Mouse (Mus musculus) CH12.LX (cell line): ENCODE measurements around the gene Igsf8.

Experiments used
- CTCF ChIP-seq, 2 experiments: IDR thresholded peaks in 1 of 2; conservative IDR thresholded peaks in 1 of 2; 2 replicates each; pipeline ENCODE4 v1.5.1; 2011 to 2012; ENCODE audit warnings: low read depth in 2 of 2, low read length in 2 of 2, improper control_type of control experiment in 1 of 2, inconsistent platforms in 1 of 2, mild to moderate bottlenecking in 1 of 2, moderate library complexity in 1 of 2
- EP300 ChIP-seq: IDR thresholded peaks from 2 replicates; pipeline ENCODE4 v1.6.1; 2011; ENCODE audit warnings: low read length, improper control_type of control experiment
- ZC3H11A ChIP-seq: IDR thresholded peaks from 2 replicates; pipeline ENCODE4 v1.6.1; 2012; ENCODE audit warnings: low read depth, mild to moderate bottlenecking, inconsistent platforms, low read length, improper control_type of control experiment

GRCm38 (mm10) chr1:172212776-172213175 lies 48.7 kb upstream of the Igsf8 start:
- TF ChIP-seq EP300: no peak
- TF ChIP-seq ZC3H11A: no peak
- TF ChIP-seq CTCF (conservative IDR thresholded peaks at IDR 0.05 in 1 of 2, IDR thresholded peaks at IDR 0.05 in 1 of 2; ENCODE audit: low read depth in 2 of 2, low read length in 2 of 2): no peak
